Mouse (Mus musculus): ENCODE data around the gene Kcnma1. TPM values are rescaled to one million over a fixed set of nuclear protein-coding genes. Genes with fewer than 3 reads are reported as not detected.

Kcnma1 gene
- total RNA-seq, 2 experiments from 2014 or later = not detected

- no peak for ATAC-seq (replicated peaks; ENCODE audit: poor library complexity, severe bottlenecking)
Measured at GRCm38 (mm10) chr14:23792076-23792475, 222.2 kb downstream of the Kcnma1 start.

- ATAC-seq (replicated peaks; ENCODE audit: poor library complexity, severe bottlenecking) = no peak
Measured at GRCm38 (mm10) chr14:23791261-23791691, 223.0 kb downstream of the Kcnma1 start.

GRCm38 (mm10) chr14:23786687-23787073 is 227.6 kb downstream of the Kcnma1 start:
- ATAC-seq (replicated peaks; ENCODE audit: poor library complexity, severe bottlenecking) = no peak

GRCm38 (mm10) chr14:23785921-23786686 is 228.2 kb downstream of the Kcnma1 start:
- no peak for ATAC-seq (replicated peaks; ENCODE audit: poor library complexity, severe bottlenecking)

GRCm38 (mm10) chr14:23782845-23783609 is 231.3 kb downstream of the Kcnma1 start:
- no peak for ATAC-seq (replicated peaks; ENCODE audit: poor library complexity, severe bottlenecking)

- ATAC-seq (replicated peaks; ENCODE audit: poor library complexity, severe bottlenecking) = no peak
Measured at GRCm38 (mm10) chr14:23774542-23774941, 239.7 kb downstream of the Kcnma1 start.

GRCm38 (mm10) chr14:23772685-23773084 is 241.6 kb downstream of the Kcnma1 start:
- no peak for ATAC-seq (replicated peaks; ENCODE audit: poor library complexity, severe bottlenecking)

- ATAC-seq (replicated peaks; ENCODE audit: poor library complexity, severe bottlenecking) = no peak
Measured at GRCm38 (mm10) chr14:23771794-23772193, 242.5 kb downstream of the Kcnma1 start.

- no peak for ATAC-seq (replicated peaks; ENCODE audit: poor library complexity, severe bottlenecking)
Measured at GRCm38 (mm10) chr14:23762471-23762870, 251.8 kb downstream of the Kcnma1 start.

GRCm38 (mm10) chr14:23759626-23760025 is 254.7 kb downstream of the Kcnma1 start:
- no peak for ATAC-seq (replicated peaks; ENCODE audit: poor library complexity, severe bottlenecking)

- no peak for ATAC-seq (replicated peaks; ENCODE audit: poor library complexity, severe bottlenecking)
Measured at GRCm38 (mm10) chr14:23758421-23758820, 255.9 kb downstream of the Kcnma1 start.

- no peak for ATAC-seq (replicated peaks; ENCODE audit: poor library complexity, severe bottlenecking)
Measured at GRCm38 (mm10) chr14:23748011-23748410, 266.3 kb downstream of the Kcnma1 start.

- no peak for ATAC-seq (replicated peaks; ENCODE audit: poor library complexity, severe bottlenecking)
Measured at GRCm38 (mm10) chr14:23746976-23747375, 267.3 kb downstream of the Kcnma1 start.

GRCm38 (mm10) chr14:23741531-23741930 is 272.8 kb downstream of the Kcnma1 start:
- no peak for ATAC-seq (replicated peaks; ENCODE audit: poor library complexity, severe bottlenecking)

GRCm38 (mm10) chr14:23734200-23734599 is 280.1 kb downstream of the Kcnma1 start:
- no peak for ATAC-seq (replicated peaks; ENCODE audit: poor library complexity, severe bottlenecking)

- no peak for ATAC-seq (replicated peaks; ENCODE audit: poor library complexity, severe bottlenecking)
Measured at GRCm38 (mm10) chr14:23729377-23729776, 284.9 kb downstream of the Kcnma1 start.

- ATAC-seq (replicated peaks; ENCODE audit: poor library complexity, severe bottlenecking) = no peak
Measured at GRCm38 (mm10) chr14:23723701-23724430, 290.4 kb downstream of the Kcnma1 start.

- no peak for ATAC-seq (replicated peaks; ENCODE audit: poor library complexity, severe bottlenecking)
Measured at GRCm38 (mm10) chr14:23719246-23719645, 295.0 kb downstream of the Kcnma1 start.

GRCm38 (mm10) chr14:23718667-23719066 is 295.6 kb downstream of the Kcnma1 start:
- no peak for ATAC-seq (replicated peaks; ENCODE audit: poor library complexity, severe bottlenecking)

GRCm38 (mm10) chr14:23714396-23715131 is 299.7 kb downstream of the Kcnma1 start:
- no peak for ATAC-seq (replicated peaks; ENCODE audit: poor library complexity, severe bottlenecking)
